Mouse (Mus musculus) heart, embryonic 10.5 days (tissue): ENCODE measurements at regions not wholly inside any gene's neighbourhood (a gene's known extent, or its start where the extent isn't known, plus 50 kb on each side); places are given as distances from the start of the nearest gene placed in this dataset.

Experiments
- DNase-seq: peaks from one replicate; pipeline ENCODE4 v3.0.0-alpha.2; 2017; ENCODE audit warnings: low spot score
- H3K27ac ChIP-seq: fragments of 300-500 bp; sonication (generic); 2 replicates; pipeline ENCODE4 v1.5.1; 2016; ENCODE audit warnings: mild to moderate bottlenecking
- H3K27me3 ChIP-seq: fragments of 300-500 bp; sonication (generic); 2 replicates; pipeline ENCODE4 v1.6.1; 2016; ENCODE audit warnings: mild to moderate bottlenecking; ENCODE audit not compliant: poor library complexity, insufficient read depth, severe bottlenecking
- H3K36me3 ChIP-seq: fragments of 300-500 bp; sonication (generic); 2 replicates; pipeline ENCODE4 v1.6.1; 2016; ENCODE audit warnings: mild to moderate bottlenecking, moderate library complexity
- H3K4me1 ChIP-seq: fragments of 300-500 bp; sonication (generic); 2 replicates; pipeline ENCODE4 v1.6.1; 2016; ENCODE audit warnings: mild to moderate bottlenecking
- H3K4me3 ChIP-seq: fragments of 300-500 bp; sonication (generic); 2 replicates; pipeline ENCODE4 v1.5.1; 2016; ENCODE audit warnings: mild to moderate bottlenecking, moderate library complexity
- H3K9me3 ChIP-seq: fragments of 300-500 bp; sonication (generic); 2 replicates; pipeline ENCODE4 v1.6.1; 2016; ENCODE audit warnings: mild to moderate bottlenecking, moderate library complexity
- WGBS: fragments of 180-500 bp; shearing (Covaris S2); methylation state at CpG from one replicate; pipeline ENCODE4 v1.1.7; 2016; 5-methylcytosine and 5-hydroxymethylcytosine counted together

DNA sequence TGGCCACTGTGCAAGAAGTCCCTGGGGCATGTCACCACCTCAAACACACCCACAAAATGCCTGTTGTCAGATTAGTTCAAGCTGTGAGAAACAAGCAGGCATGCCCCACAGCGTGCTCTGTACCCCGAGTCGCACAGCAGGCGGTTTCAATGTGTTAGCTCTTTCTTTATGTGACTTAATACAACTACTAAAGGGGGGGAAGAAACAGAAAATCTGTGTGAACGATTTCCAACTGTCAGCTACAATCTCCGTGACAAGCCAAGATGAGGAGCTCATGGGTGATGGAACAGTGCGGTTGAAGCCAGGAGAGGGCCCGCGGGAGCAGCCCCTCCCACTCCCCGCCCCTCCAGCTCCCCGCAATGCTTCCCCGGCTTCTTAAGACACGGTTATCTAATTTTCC lies 180.7 kb downstream of the Setd4 start:
- DNase-seq, result no peak
- H3K4me1 ChIP-seq, result peaks cover 7% of the 10 kb centered on the region
- H3K9me3 ChIP-seq, result no peaks in the 10 kb centered on the region
- 11% methylated on average over 13 of the region's 13 CpGs for WGBS
- H3K4me3 ChIP-seq, result peak overlapping the region; percentile 47
- no peaks in the 10 kb centered on the region for H3K36me3 ChIP-seq
- H3K27me3 ChIP-seq, result peaks cover 16% of the 10 kb centered on the region
- H3K27ac ChIP-seq, result 0 out of 2 replicates have a peak overlapping the region, but pooled peaks have one; percentile 47

DNA sequence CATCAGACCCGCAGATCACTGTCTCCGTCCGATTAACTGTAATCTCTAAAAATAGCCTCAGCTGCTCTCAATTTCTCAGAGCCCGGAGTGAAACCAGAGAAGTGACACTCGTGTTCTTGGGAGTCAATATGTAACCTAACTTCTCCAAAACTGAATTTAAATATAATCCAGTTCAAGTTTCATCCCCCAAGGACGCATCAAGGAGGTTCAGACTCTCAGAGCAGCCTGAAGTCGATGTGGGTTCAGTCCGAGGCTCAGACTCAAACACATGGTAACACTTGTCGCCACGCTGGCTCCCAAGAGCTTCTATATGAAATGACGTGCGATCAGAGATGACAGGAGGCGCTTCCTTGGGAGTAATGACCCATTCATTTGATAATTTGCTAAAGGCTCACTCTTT lies 181.6 kb downstream of the Setd4 start:
- Histone ChIP-seq H3K27me3 (peaks cover 16% of the 10 kb centered on the region), H3K4me1 (peaks cover 7% of the 10 kb centered on the region), H3K9me3 (no peaks in the 10 kb centered on the region), H3K4me3 (no peak overlapping the region), H3K36me3 (no peaks in the 10 kb centered on the region), H3K27ac (no peak overlapping the region)
- 73% methylated on average over 13 of the region's 13 CpGs for WGBS
- no peak for DNase-seq

DNA sequence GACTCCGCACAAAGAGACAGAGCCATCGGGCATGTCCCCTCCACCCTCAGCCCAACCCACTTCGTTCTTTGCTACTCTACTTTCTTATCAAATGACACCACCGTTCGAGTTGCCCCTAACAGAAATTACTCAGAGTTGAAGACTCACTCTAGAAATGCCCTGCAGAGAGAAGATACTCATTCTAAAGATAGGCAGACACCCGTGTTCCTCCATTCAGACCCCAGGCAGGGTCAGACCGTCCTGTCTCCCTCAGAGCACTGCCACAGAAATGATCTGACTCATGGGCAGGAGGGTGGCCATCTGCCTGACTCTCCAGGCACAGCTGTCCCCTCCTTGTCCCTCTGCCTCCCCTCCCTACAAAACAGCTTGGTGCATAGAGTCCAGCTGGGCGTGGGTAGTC lies 185.6 kb downstream of the Setd4 start:
- Histone ChIP-seq H3K27me3 (peaks cover 11% of the 10 kb centered on the region), H3K4me1 (peaks cover 6% of the 10 kb centered on the region), H3K4me3 (no peak overlapping the region), H3K36me3 (no peaks in the 10 kb centered on the region), H3K9me3 (no peaks in the 10 kb centered on the region), H3K27ac (peak overlapping the region; percentile 38; the same call in 1 of the 2 replicates)
- DNase-seq, result peak; percentile 83
- WGBS, result 72% methylated on average over 8 of the region's 8 CpGs

GRCm38 (mm10) chr16:93417831-93418230 lies 186.0 kb downstream of the Setd4 start:
- no peaks in the 10 kb centered on the region for H3K9me3 ChIP-seq
- no peak overlapping the region for H3K4me3 ChIP-seq
- WGBS, result 88% methylated on average over 8 of the region's 8 CpGs
- no peak overlapping the region for H3K27ac ChIP-seq
- DNase-seq, result no peak
- peaks cover 11% of the 10 kb centered on the region for H3K27me3 ChIP-seq
- H3K4me1 ChIP-seq, result peaks cover 2% of the 10 kb centered on the region
- H3K36me3 ChIP-seq, result no peaks in the 10 kb centered on the region

GRCm38 (mm10) chr16:93392024-93392675 lies 211.7 kb downstream of the Setd4 start:
- no peak for DNase-seq
- Histone ChIP-seq H3K4me1 (no peaks in the 10 kb centered on the region), H3K36me3 (no peaks in the 10 kb centered on the region), H3K27ac (no peak overlapping the region), H3K27me3 (0 out of 2 replicates have a peak, but pooled peaks cover 5% of the 10 kb centered on the region), H3K9me3 (no peaks in the 10 kb centered on the region), H3K4me3 (no peak overlapping the region)
- WGBS, result 74% methylated on average over 16 of the region's 16 CpGs

DNA sequence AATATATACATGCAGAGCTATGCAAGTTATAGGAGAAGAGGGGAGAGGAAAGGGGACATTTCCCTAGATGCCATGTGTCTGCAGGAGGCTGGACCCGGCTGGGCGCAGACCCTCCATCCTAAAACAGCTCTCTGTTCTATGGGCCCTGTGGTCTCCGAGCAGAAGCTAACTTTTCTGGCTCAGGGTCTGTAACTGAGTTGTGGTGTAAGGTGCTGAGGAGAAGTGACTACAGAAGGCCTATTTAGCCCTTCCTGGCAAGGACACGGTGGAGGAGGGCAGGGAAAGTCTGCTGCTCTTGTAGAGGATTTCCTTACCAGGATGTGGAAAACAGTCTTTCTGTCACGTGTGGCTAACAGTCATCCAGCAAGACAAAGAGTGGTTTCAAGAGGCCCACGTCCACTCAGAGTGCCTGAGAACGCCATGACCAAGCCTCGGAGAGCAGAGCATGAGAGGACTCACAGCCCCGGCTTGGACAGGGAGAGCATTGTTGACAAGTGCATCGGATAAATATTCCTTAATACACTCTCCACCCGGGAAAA lies 216.2 kb downstream of the Setd4 start:
- peaks cover 9% of the 10 kb centered on the region for H3K4me1 ChIP-seq
- H3K36me3 ChIP-seq, result no peaks in the 10 kb centered on the region
- H3K27ac ChIP-seq, result no peak overlapping the region
- no peaks in the 10 kb centered on the region for H3K9me3 ChIP-seq
- DNase-seq, result no peak
- H3K27me3 ChIP-seq, result 0 out of 2 replicates have a peak, but pooled peaks cover 3% of the 10 kb centered on the region
- no peak overlapping the region for H3K4me3 ChIP-seq
- 75% methylated on average over 11 of the region's 11 CpGs for WGBS

- Histone ChIP-seq H3K9me3 (no peaks in the 10 kb centered on the region), H3K36me3 (no peaks in the 10 kb centered on the region), H3K27me3 (no peaks in the 10 kb centered on the region), H3K4me1 (peaks cover 32% of the 10 kb centered on the region), H3K4me3 (no peak overlapping the region), H3K27ac (no peak overlapping the region; the same call in 1 of the 2 replicates)
- no peak for DNase-seq
- 24% methylated on average over 8 of the region's 8 CpGs for WGBS
Observed at GRCm38 (mm10) chr16:93384039-93384537, 219.8 kb downstream of the Setd4 start.

GRCm38 (mm10) chr16:93382945-93383344 lies 220.9 kb downstream of the Setd4 start:
- Histone ChIP-seq H3K4me3 (no peak overlapping the region), H3K36me3 (no peaks in the 10 kb centered on the region), H3K27me3 (no peaks in the 10 kb centered on the region), H3K27ac (no peak overlapping the region), H3K4me1 (peaks cover 32% of the 10 kb centered on the region), H3K9me3 (no peaks in the 10 kb centered on the region)
- DNase-seq, result no peak
- 81% methylated on average over 3 of the region's 3 CpGs for WGBS

GRCm38 (mm10) chr16:93380717-93381671 lies 222.9 kb downstream of the Setd4 start:
- H3K27ac ChIP-seq, result peak overlapping the region; percentile 65; the same call in 1 of the 2 replicates
- no peak overlapping the region for H3K4me3 ChIP-seq
- WGBS, result 60% methylated on average over 13 of the region's 13 CpGs
- H3K36me3 ChIP-seq, result no peaks in the 10 kb centered on the region
- peaks cover 32% of the 10 kb centered on the region for H3K4me1 ChIP-seq
- no peak for DNase-seq
- no peaks in the 10 kb centered on the region for H3K9me3 ChIP-seq
- H3K27me3 ChIP-seq, result no peaks in the 10 kb centered on the region

GRCm38 (mm10) chr16:93380117-93380516 lies 223.7 kb downstream of the Setd4 start:
- no peak for DNase-seq
- Histone ChIP-seq H3K27ac (no peak overlapping the region), H3K36me3 (no peaks in the 10 kb centered on the region), H3K4me3 (no peak overlapping the region), H3K27me3 (no peaks in the 10 kb centered on the region), H3K9me3 (no peaks in the 10 kb centered on the region), H3K4me1 (peaks cover 35% of the 10 kb centered on the region)
- 36% methylated on average over 4 of the region's 4 CpGs for WGBS

- no peak overlapping the region for H3K27ac ChIP-seq
- H3K4me1 ChIP-seq, result peaks cover 36% of the 10 kb centered on the region
- H3K27me3 ChIP-seq, result no peaks in the 10 kb centered on the region
- no peaks in the 10 kb centered on the region for H3K9me3 ChIP-seq
- H3K36me3 ChIP-seq, result no peaks in the 10 kb centered on the region
- H3K4me3 ChIP-seq, result no peak overlapping the region
- no peak for DNase-seq
- WGBS, result 47% methylated on average over 6 of the region's 6 CpGs
Observed at GRCm38 (mm10) chr16:93379611-93380010, 224.3 kb downstream of the Setd4 start.

GRCm38 (mm10) chr16:93374669-93375068 lies 229.2 kb downstream of the Setd4 start:
- WGBS, result 68% methylated on average over 6 of the region's 6 CpGs
- Histone ChIP-seq H3K4me1 (peaks cover 8% of the 10 kb centered on the region; the same call in 1 of the 2 replicates), H3K4me3 (no peak overlapping the region), H3K27ac (peak overlapping the region; percentile 44; the same call in 1 of the 2 replicates), H3K27me3 (peaks cover 13% of the 10 kb centered on the region; the same call in 1 of the 2 replicates), H3K9me3 (no peaks in the 10 kb centered on the region), H3K36me3 (no peaks in the 10 kb centered on the region)
- DNase-seq, result no peak
